Mouse (Mus musculus) neural tube, embryonic 14.5 days (tissue): ENCODE results near the gene Slc36a4. TPM values are rescaled to one million over a fixed set of nuclear protein-coding genes. Genes with fewer than 3 reads are reported as not detected.

ENCODE experiments used
- polyA plus RNA-seq: library from polyadenylated mRNA; unstranded; fragments of >200 nt; fragmentation: Nextera tagmentation; extraction: Ambion mirVana; gene quantifications from 2 replicates; pipeline ENCODE4 v1.2.1, GENCODE M21; 2014

Slc36a4 gene
- polyA plus RNA-seq, 1 experiment from 2014 or later: 57.4 TPM

Other genes starting within 250 kb of the Slc36a4 start
- 1.6 TPM in 2 replicates for gene Smco4, start 216.3 kb upstream of the Slc36a4 start, polyA plus RNA-seq
- 0.17 and 0.50 TPM in 2 replicates for gene Deup1, start 81.8 kb upstream of the Slc36a4 start, polyA plus RNA-seq
- not detected in 2 replicates for gene Mtnr1b, start 164.8 kb downstream of the Slc36a4 start, polyA plus RNA-seq